Mouse (Mus musculus) brain, embryonic 14.5 days (tissue): Measurements from ENCODE around the gene Sh3bp2.

Experiments used
- CTCF ChIP-seq: fragments of 200-500 bp; IDR thresholded peaks from 2 replicates; pipeline ENCODE4 v1.5.1; 2012; ENCODE audit warnings: inconsistent platforms, mild to moderate bottlenecking, moderate library complexity, borderline replicate concordance; ENCODE audit not compliant: insufficient read depth, insufficient read length; ENCODE audit errors: extremely low read depth
- POLR2A ChIP-seq: fragments of 200-500 bp; IDR thresholded peaks from 2 replicates; pipeline ENCODE4 v1.6.1; 2012; ENCODE audit warnings: mild to moderate bottlenecking, inconsistent platforms, borderline replicate concordance; ENCODE audit not compliant: poor library complexity, insufficient read depth, insufficient read length, severe bottlenecking; ENCODE audit errors: extremely low read depth

GRCm38 (mm10) chr5:34551821-34552220 is 26.2 kb downstream of the Sh3bp2 start:
- TF ChIP-seq CTCF (no peak), POLR2A (no peak)
